Mouse (Mus musculus): ENCODE results near the gene Atp6v0a4.

The Atp6v0a4 gene

DNA sequence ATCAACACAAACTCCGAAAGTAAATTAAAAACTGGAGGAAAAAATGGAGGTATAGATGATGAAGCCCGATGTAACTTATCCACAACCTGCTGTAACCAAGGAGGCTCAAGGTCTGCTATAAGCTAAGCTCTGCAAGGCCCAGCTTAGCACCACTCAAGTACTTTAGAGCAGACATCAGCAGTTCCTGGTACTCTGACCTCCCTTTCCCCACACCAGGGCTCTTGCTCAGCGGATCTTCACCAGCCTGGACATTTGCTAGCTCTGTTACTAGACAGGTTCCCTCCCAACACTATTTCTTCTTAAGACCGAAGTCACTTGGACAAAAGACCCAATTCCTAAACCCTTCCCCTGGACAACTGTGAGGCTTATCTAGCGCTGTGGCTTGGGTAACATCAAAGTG is 496 bp upstream of the Atp6v0a4 start:
- DNase-seq (ENCODE audit: low read depth): no peak

- DNase-seq (ENCODE audit: low read depth): no peak
Observed at GRCm38 (mm10) chr6:38123471-38124206, 747 bp downstream of the Atp6v0a4 start.

DNA sequence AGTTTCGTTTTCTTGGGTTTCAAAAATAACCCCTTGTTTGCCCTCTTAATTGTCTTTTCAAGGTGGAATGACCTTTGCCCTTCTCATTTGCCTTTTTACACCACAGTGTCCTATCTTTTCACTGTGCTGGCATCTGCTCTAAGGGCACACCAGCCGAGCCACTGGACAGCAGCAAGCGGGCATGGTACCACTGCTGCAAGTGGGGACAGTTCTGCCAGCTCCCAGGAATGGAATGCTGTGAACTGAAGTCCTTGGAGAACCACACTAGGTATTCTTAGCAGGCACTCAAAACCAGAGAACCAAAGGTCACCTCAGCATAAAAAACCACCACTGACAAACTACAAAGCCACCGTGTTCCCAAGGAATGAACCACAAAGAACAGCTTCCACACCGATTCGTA is 1.6 kb downstream of the Atp6v0a4 start:
- no peak for DNase-seq (ENCODE audit: low read depth)

DNA sequence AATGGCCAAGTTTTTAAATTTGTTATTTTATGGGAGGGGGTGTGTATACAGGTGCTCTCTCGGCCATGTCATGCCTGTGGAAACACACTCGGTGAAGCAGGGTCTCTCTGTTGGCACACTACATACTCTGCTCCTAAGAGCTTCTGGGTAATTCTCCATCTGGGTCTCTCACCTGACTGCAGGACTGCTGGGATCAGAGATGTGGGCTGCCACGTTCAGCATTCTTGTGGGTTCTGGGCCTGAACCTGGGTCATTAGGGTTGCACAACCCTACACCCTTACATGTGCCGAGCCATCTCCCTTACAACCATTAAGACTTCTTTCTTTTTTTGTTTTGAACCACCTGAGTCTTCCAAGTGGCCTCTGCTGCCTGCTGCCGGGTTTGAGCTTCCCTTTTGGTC is 2.5 kb downstream of the Atp6v0a4 start:
- DNase-seq (ENCODE audit: low read depth): no peak

DNA sequence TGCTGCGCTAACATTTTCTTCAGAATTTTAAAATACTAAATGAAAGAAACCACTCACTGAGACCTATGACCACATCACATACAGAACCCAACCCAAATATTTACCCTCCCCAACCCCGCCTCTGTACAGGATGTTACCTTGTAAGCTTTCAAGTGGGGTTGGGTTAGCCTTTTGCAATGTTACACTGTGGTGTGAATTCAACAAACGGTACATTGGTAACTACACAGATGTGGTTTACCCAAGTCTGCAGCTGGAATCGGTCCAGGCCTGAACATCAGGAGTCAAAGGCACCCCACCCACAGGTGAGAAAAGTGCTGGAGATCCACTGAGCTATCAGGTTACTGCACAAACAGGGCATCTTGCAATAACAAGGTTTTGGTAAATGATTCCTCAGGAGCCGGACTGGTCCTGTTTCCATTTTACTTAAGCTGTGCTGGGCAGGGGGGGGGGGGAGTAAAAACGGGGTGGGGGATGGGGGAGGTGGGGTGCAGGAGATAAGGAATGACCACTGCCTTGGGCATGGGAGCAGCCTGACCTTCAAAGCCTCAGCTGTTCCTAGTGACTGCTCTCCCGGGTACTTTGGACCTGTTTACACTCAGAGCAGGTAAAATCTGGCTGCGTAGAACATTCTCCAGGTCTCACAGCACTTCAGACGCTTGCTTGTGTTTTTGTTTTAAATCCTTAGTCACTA is 3.6 kb downstream of the Atp6v0a4 start:
- no peak for DNase-seq (ENCODE audit: low read depth)

DNA sequence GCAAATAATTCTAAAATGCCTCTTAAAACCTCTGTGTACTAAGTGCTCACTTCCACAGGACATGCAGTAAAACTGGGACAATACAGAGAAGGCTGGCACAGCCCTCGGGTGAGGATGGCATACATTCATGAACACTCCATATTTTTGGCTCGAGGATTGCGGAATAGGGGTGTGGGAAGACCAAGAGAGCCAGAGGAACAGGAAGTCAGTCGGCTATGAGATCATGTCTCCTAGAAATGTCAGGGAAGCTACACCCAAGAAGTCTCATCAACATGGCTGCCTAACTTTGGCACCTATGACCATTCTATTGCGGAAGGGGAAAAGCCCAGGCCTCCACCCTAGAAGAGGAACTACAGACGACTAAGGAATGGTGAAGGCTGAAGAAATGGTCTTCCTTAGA is 6.0 kb downstream of the Atp6v0a4 start:
- DNase-seq (ENCODE audit: low read depth): no peak

DNA sequence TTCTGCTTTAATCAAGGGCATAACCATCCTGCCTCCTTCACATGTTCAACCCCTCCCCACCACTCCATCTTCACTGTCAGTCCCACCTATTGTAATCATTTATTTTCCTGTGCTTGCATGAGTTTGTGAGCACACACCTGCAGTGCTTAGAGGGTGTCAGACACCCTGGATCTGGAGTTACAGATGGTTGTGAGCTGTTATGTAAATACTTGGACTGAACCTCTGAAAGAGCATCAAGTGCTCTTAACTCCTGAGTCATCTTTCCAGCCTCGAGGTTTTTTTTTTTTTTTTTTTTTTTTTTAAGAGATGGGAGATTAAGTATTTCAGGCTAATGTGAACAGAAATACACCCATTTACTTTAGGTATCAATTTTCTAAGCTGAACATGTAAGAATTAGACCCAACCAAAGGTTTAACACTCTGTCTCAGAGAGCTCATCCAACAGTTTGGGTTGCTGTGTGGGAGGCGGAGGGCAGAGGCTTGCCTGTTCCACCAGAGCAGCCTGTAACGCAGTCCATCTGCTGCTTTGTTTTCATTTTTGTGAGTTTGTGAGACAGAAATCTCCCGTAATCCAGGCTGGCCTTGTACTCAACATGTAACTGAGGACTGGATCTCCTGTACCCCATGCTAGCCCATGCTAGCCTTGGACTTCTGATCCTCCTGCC is 8.1 kb downstream of the Atp6v0a4 start:
- DNase-seq (ENCODE audit: low read depth): no peak

DNA sequence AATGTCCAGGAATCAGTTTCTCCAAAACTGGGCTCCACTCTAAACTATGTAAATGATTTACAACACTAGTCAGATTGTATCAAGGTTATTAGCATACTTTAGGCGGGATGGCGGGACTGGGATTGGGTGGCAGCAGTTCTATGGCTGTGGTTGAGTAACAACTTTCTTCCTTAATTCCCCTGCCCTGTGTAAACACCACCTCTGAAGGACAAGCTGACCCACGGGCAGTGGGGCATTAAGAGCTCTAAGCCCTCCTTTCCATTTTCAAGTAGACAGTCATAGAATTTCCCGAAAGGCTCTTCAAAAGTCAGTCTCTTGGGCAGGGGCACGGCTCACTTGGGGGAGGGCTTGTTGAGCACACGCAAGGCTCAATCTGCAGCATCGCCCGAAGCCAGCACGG is 13.5 kb downstream of the Atp6v0a4 start:
- DNase-seq (ENCODE audit: low read depth): no peak

DNA sequence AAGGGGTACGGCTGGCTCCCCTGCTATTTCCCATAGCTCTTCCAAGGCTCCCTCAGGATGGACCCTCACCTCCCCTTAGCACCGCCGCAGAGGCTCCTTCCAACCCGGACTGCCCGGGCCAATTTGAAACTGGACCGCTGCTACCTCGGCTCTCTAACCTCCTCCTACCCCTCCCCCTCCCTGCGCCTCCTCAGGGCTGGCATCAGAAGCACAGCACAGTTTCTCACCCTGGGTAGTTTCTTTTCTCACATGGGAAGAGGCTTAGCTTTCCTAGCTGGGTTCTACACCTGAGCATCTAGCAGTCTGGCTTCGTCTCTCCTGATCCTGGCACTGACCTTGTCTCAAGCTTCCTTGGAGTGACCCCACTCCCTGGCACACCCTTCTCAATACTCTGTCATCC is 14.5 kb downstream of the Atp6v0a4 start:
- no peak for DNase-seq (ENCODE audit: low read depth)

DNA sequence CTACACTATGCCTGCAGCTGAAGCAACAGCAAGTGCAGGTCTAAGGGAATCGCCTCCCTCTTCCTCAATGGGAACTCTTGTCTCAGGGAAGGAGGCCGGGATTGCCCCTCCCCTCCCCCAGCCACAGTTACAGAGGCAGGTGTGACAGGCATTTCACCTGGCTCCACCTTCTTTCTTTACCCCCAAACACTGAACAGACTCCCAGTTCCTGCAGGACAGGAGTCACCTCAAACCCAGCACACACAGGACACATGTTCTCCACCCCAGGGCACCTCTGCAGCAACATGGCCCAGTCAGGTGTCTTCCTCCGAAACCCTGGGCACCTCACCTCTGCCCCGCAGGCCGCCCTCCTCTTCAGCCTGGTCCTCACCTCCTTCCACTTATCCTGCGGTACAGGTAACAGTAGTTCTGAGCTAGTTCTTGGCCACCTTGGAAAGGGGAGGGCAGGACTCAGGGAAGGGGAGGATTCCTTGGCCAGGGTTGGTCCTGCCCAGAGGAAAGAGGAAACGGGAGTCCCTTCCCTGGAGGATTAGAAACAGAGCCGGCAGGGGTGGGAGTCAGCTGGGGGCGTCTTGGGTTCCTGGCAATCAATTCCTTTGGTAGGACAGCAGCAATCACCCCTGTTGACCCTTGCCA is 15.1 kb downstream of the Atp6v0a4 start, which contains the start of gene Tmem213:
Gene Tmem213 (plus strand): TSS at position 96 of the 636 bp plus-strand sequence.
- DNase-seq (ENCODE audit: low read depth): no peak

DNA sequence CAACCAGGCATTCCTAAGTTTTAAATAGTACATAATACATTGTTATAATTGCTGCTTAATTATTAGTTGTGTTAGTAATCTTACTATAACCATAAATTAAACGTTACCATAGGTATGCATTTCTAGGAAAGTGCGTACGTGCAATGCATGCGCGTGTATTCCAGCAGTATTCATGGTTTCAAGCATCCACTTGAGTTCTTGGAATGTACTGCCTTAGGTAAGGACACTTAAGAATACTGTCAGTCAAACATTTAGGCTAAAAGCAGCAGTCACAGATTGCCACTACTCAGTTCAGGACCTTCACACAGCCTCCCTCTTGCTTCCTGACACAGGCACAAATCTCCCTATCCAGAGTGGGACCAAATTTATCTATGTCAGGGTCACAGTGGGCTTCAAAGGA is 15.9 kb downstream of the Atp6v0a4 start:
- no peak for DNase-seq (ENCODE audit: low read depth)

DNA sequence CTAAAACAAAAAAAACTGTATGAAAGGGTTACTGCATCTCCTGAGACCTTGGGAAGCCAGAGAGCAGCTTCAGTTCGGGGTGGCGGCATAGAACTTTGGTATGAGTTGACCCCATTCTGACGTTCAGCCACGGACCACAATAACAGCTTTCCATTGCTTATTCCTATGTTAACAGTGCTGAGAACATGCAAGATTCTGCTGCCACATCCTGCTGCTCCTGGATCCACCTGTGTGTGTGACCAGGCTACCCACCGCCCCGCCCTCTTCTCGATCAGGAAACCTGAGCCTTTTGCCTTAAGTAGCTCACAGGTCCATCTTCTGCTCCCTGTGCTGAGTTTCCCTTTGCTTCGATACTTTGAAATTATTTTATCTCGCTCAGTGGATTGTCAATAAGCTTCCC is 18.5 kb downstream of the Atp6v0a4 start:
- DNase-seq (ENCODE audit: low read depth): no peak

DNA sequence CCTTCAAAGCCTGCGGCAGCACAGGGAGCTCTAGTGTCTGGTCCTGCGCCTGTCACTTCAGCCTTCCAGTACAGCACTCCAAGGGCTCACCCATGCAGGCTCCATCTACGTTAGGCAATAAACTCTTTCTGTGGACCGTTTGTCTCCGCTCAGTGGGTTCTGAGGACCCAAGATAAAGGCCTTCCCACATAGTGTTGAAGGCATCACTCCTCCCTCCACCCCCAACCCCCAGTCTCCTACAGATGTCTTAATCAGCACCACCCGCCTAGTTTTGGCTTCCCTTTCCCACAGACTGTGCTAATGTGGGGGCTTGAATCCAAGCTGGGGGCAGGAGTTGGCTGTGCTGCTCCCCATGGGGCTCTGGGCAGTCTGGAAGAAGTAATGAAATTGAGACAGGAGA is 20.6 kb downstream of the Atp6v0a4 start:
- peak; percentile 5 for DNase-seq (ENCODE audit: low read depth)

- no peak for DNase-seq (ENCODE audit: low read depth)
Observed at GRCm38 (mm10) chr6:38102216-38102795, 22.1 kb downstream of the Atp6v0a4 start.

- DNase-seq (ENCODE audit: low read depth): no peak
Observed at GRCm38 (mm10) chr6:38096961-38097370, 27.4 kb downstream of the Atp6v0a4 start.

DNA sequence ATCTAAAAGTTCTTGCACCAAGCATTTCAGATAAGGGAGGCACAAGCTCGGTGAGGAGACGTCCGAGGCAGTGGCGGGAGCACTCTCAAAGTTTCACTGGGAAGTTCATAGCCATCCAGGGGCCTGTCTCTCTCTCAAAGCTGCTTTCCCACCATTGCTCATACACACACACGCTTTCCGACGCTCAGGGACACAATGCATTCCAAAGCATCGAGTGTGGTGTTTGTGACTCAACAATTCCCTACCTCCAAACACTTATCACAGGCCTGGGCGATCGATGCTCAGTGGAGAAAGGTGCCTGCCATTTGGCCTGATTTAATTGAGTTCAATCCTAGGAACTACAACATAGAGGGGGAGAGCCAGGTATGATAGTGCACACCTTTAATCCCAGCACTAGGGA is 29.7 kb downstream of the Atp6v0a4 start:
- DNase-seq (ENCODE audit: low read depth): no peak

DNA sequence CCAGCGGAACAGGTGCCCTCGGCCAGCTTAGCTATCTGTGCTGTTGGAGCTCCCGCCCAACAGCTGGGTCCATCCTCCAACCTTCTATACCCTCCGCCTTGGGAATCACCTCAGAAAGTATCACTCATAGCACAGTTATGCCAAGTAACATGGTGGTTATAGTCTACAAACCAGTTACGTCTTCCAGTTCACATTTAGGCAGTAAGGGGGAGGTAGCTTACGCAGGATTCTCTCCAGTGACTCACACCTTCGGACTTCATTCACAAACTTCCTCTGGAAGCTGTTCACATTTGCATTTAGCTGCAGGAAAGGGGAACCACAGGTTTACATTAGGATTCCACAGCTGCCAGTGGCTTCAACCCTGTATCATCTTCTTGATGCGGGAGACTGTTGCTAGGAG is 31.8 kb downstream of the Atp6v0a4 start:
- no peak for DNase-seq (ENCODE audit: low read depth)

- DNase-seq (ENCODE audit: low read depth): no peak
Observed at GRCm38 (mm10) chr6:38087242-38088026, 37.0 kb downstream of the Atp6v0a4 start.

- no peak for DNase-seq (ENCODE audit: low read depth)
Observed at GRCm38 (mm10) chr6:38083204-38083603, 41.2 kb downstream of the Atp6v0a4 start.

DNA sequence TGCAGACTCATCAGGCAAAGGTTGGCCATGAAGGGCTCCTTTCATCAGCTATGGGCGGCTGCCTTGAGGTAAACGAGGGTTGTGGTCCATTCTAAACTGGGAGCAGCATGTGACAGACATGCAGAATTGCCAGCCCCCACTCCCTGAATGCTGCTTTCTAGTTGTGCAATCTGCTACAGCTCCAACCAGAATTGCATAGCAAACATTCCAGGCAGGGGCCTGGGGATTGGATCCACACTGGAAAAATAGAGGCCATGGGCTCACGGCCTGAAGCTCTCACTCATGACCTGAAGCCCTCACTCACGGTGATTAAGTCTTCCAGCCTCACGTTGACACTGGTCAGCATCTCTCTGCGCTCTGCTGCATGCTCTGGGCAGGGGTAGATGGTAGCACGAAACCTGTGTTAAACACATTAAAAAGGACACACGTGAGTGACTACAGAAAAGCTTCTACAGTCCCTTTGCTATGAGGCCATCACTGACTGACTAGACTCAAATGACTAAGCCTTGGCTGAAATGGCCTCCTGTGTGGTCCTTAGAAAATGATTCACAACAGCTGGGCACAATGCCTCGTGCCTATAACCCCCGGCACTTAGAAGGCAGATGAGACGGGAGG is 42.6 kb downstream of the Atp6v0a4 start:
- no peak for DNase-seq (ENCODE audit: low read depth)

- DNase-seq (ENCODE audit: low read depth): no peak
Observed at GRCm38 (mm10) chr6:38080364-38080763, 44.0 kb downstream of the Atp6v0a4 start.
